19 mouse cellular contexts compared by ENCODE assay signal in genomic region chrX:153749230-153749629, GRCm38 (mm10). TPM values are rescaled to one million over a fixed set of nuclear protein-coding genes. Genes with fewer than 3 reads are reported as not detected.
DNase-seq lines count a peak whose midpoint lies in the region; ATAC-seq and TF ChIP-seq lines count a peak whose summit lies in the region.
"Had no signal": no experiment of that assay in that cellular context is flagged by ENCODE, and none has a peak within 500 bp of the region (broad histone marks: within the 10 kb centered on the region; RNA-seq: fewer than 3 reads in every experiment).

No protein-coding gene starts in this region.

- H3K4me2 ChIP-seq in forebrain, postnatal 0 days (ENCODE audit: low read depth) = no peak overlapping the region
- no peak overlapping the region for H3K4me2 ChIP-seq in forebrain, embryonic 13.5 days
- H3K4me2 ChIP-seq: heart, embryonic 12.5 days; liver, embryonic 15.5 days; midbrain, embryonic 13.5 days had no signal

- H3K27me3 ChIP-seq in forebrain, postnatal 0 days (ENCODE audit: insufficient read depth, low read length) = no peaks in the 10 kb centered on the region
- H3K27me3 ChIP-seq in forebrain, embryonic 13.5 days = no peaks in the 10 kb centered on the region
- H3K27me3 ChIP-seq: heart, embryonic 12.5 days; liver, embryonic 15.5 days; midbrain, embryonic 13.5 days had no signal

- H3K4me3 ChIP-seq in forebrain, postnatal 0 days (ENCODE audit: low read depth, low read length) = no peak overlapping the region
- H3K4me3 ChIP-seq in forebrain, embryonic 13.5 days = no peak overlapping the region
- H3K4me3 ChIP-seq in left cerebral cortex, adult 2 months = no peak overlapping the region
- H3K4me3 ChIP-seq: embryonic facial prominence, embryonic 10.5 days; erythroblast, embryonic 14.5 days; heart, embryonic 12.5 days; liver, embryonic 15.5 days; midbrain, embryonic 13.5 days had no signal

- H3K9me3 ChIP-seq in forebrain, postnatal 0 days (ENCODE audit: low read length) = no peaks in the 10 kb centered on the region
- no peaks in the 10 kb centered on the region for H3K9me3 ChIP-seq in forebrain, embryonic 13.5 days (replicated peaks)
- H3K9me3 ChIP-seq: embryonic facial prominence, embryonic 10.5 days; heart, embryonic 12.5 days; liver, embryonic 15.5 days; midbrain, embryonic 13.5 days had no signal

- H3K36me3 ChIP-seq in forebrain, postnatal 0 days (ENCODE audit: insufficient read depth) = no peaks in the 10 kb centered on the region
- no peaks in the 10 kb centered on the region for H3K36me3 ChIP-seq in forebrain, embryonic 13.5 days (ENCODE audit: poor library complexity, severe bottlenecking)
- H3K36me3 ChIP-seq: embryonic facial prominence, embryonic 10.5 days; heart, embryonic 12.5 days; liver, embryonic 15.5 days; midbrain, embryonic 13.5 days had no signal

- H3K27ac ChIP-seq in forebrain, postnatal 0 days (ENCODE audit: low read depth, low read length) = no peak overlapping the region
- no peak overlapping the region for H3K27ac ChIP-seq in forebrain, embryonic 13.5 days
- H3K27ac ChIP-seq in left cerebral cortex, adult 2 months = no peak overlapping the region
- H3K27ac ChIP-seq: embryonic facial prominence, embryonic 10.5 days; liver, embryonic 15.5 days; macrophage; midbrain, embryonic 13.5 days had no signal

- H3K4me1 ChIP-seq in forebrain, postnatal 0 days (ENCODE audit: insufficient read depth) = no peaks in the 10 kb centered on the region
- H3K4me1 ChIP-seq in forebrain, embryonic 13.5 days = no peaks in the 10 kb centered on the region
- H3K4me1 ChIP-seq: embryonic facial prominence, embryonic 10.5 days; heart, embryonic 12.5 days; liver, embryonic 15.5 days; midbrain, embryonic 13.5 days had no signal

- no peak for ATAC-seq in forebrain, postnatal 0 days
- no peak for ATAC-seq in forebrain, embryonic 13.5 days
- ATAC-seq in CD4-positive, CD25-positive, alpha-beta regulatory T cell, adult 4 months = peak; percentile 49
- ATAC-seq: midbrain, embryonic 13.5 days had no signal

- H3K9ac ChIP-seq in forebrain, postnatal 0 days = no peak overlapping the region
- no peak overlapping the region for H3K9ac ChIP-seq in forebrain, embryonic 13.5 days
- H3K9ac ChIP-seq: heart, embryonic 12.5 days; liver, embryonic 15.5 days; midbrain, embryonic 13.5 days had no signal

- 49% methylated on average over 2 of the region's 2 CpGs for WGBS in forebrain, postnatal 0 days
- WGBS in forebrain, embryonic 13.5 days = 43% methylated on average over 2 of the region's 2 CpGs

- peak; percentile 38 for TF ChIP-seq CTCF in forebrain, postnatal 0 days (IDR thresholded peaks at IDR 0.05; ENCODE audit: low read depth)
- TF ChIP-seq CTCF in left cerebral cortex, adult 2 months (IDR thresholded peaks at IDR 0.05) = peak; percentile 51

- intact Hi-C loops in left cerebral cortex, adult 2 months (cut with DNase I) = no loop called here
- intact Hi-C loops in left cerebral cortex, postnatal 10 days (cut with DNase I) = no loop called here

- DNase-seq in forebrain, postnatal 0 days = no peak
- DNase-seq in left cerebral cortex, adult 2 months (ENCODE audit: extremely low spot score in 1 of 2, low spot score in 2 of 2) = no peak
- DNase-seq in left cerebral cortex, postnatal 10 days (ENCODE audit: extremely low spot score in 1 of 2, low spot score in 2 of 2) = no peak
- DNase-seq in adipocyte (ENCODE audit: low spot score) = peak; percentile 6
- no peak for DNase-seq in urinary bladder, postnatal 25 days (ENCODE audit: low spot score)
- DNase-seq in adrenal gland, postnatal 25 days = no peak
- DNase-seq: cerebellum, adult 18-20 months; gastrocnemius, postnatal 36 days; kidney, postnatal 25 days; left cerebral cortex, postnatal 4 days; thymus, adult 18-20 months had no signal

RNA-seq across cellular contexts. Expression of gene Nbdy, which starts 25.8 kb away (rescaled TPM):
- total RNA-seq in forebrain, postnatal 0 days (2014; rRNA removed) = 73.1 and 73.5 TPM in 2 replicates
- 164 and 177 TPM in 2 replicates for polyA plus RNA-seq in forebrain, postnatal 0 days (2015; fragmentation: Nextera tagmentation; extraction: Ambion mirVana)
- 104 TPM in 2 replicates for polyA plus RNA-seq in forebrain, embryonic 13.5 days (2015; fragmentation: Nextera tagmentation; extraction: Ambion mirVana)
- 10 to 100 TPM; 48.6 to 52.9 TPM for total RNA-seq in left cerebral cortex, adult 2 months (2021)
- total RNA-seq in left cerebral cortex, postnatal 10 days (2021) = 10 to 100 TPM; 73.8 to 80.0 TPM
- 10 to 100 TPM; 40.3 to 41.7 TPM for polyA plus RNA-seq in CD4-positive, CD25-positive, alpha-beta regulatory T cell, adult 4 months (2017; shearing (Covaris generic))
- 72.7 and 108 TPM in 2 replicates for total RNA-seq in adrenal gland, postnatal 25 days (2021)

RNA-seq across cellular contexts. Expression of gene Kctd12b, which starts 53.0 kb away (rescaled TPM):
- 3.7 and 5.0 TPM in 2 replicates for total RNA-seq in forebrain, postnatal 0 days (2014; rRNA removed)
- polyA plus RNA-seq in forebrain, postnatal 0 days (2015; fragmentation: Nextera tagmentation; extraction: Ambion mirVana) = 1.5 and 2.7 TPM in 2 replicates
- 2.1 and 2.7 TPM in 2 replicates for polyA plus RNA-seq in forebrain, embryonic 13.5 days (2015; fragmentation: Nextera tagmentation; extraction: Ambion mirVana)
- total RNA-seq in left cerebral cortex, adult 2 months (2021) = 1 to 10 TPM; 2.1 to 3.2 TPM
- total RNA-seq in left cerebral cortex, postnatal 10 days (2021) = 1 to 10 TPM; 3.4 to 4.1 TPM
- polyA plus RNA-seq in CD4-positive, CD25-positive, alpha-beta regulatory T cell, adult 4 months (2017; shearing (Covaris generic)) = under 1 TPM; 0.44 to 0.89 TPM
- 7.9 and 10.0 TPM in 2 replicates for total RNA-seq in adrenal gland, postnatal 25 days (2021)
- polyA plus RNA-seq: erythroblast, embryonic 14.5 days had no signal
